16 mouse cellular contexts compared by ENCODE assay signal in the genomic region with DNA sequence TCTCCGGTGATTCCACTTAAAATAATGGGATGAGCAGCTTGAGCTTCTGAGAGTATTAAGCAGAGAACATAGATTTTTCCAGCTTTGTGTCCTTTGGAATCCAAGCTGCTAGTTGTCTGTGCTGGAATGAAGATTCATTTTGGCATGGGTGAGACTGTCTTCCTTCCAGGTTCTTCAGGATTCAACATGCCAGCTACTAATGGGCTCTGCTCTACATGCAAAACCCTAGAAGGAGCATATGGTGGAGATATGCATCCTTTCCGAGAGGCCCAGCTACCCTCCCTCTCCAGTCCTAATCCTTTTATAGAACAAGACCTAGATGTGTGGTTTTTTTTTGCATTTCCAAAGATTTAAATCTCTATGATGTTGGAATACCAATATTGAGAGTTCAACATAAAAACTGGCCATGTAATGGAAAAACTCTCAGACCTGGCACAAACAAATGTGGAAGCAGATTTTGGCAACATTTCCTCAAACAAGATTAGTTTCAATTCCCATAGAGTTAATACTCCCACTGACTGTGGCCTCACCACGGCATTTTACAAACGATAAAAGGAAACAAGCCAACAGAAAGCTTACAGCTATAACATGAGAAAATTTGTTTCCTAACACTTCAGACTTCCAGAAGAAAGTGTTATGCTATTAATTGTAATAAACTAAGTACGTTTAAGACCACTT.
A peak's percentile ranks its signal among the peaks of the same experiment; 100 is the strongest.
DNase-seq lines count a peak whose midpoint lies in the region; ATAC-seq lines count a peak whose summit lies in the region.
"Had no signal": no experiment of that assay in that cellular context is flagged by ENCODE, and none has a peak within 500 bp of the region (broad histone marks: within the 10 kb centered on the region; RNA-seq: fewer than 3 reads in every experiment).

No protein-coding gene starts in this region.

- H3K36me3 ChIP-seq in forebrain, embryonic 14.5 days (ENCODE audit: control insufficient read depth, insufficient read depth, low read length) = no peaks in the 10 kb centered on the region
- H3K36me3 ChIP-seq in forebrain, embryonic 12.5 days (replicated peaks) = no peaks in the 10 kb centered on the region
- H3K36me3 ChIP-seq in forebrain, embryonic 16.5 days (ENCODE audit: control insufficient read depth, insufficient read depth) = no peaks in the 10 kb centered on the region
- H3K36me3 ChIP-seq: embryonic facial prominence, embryonic 15.5 days; hindbrain, embryonic 13.5 days; liver, embryonic 15.5 days; midbrain, embryonic 15.5 days had no signal

- no peak overlapping the region for H3K27ac ChIP-seq in forebrain, embryonic 14.5 days (ENCODE audit: low read depth, low read length)
- H3K27ac ChIP-seq in forebrain, embryonic 12.5 days = no peak overlapping the region
- H3K27ac ChIP-seq in forebrain, embryonic 16.5 days (ENCODE audit: low read length) = no peak overlapping the region
- H3K27ac ChIP-seq: embryonic facial prominence, embryonic 15.5 days; hindbrain, embryonic 13.5 days; liver, embryonic 15.5 days; midbrain, embryonic 15.5 days had no signal

- no peak overlapping the region for H3K4me3 ChIP-seq in forebrain, embryonic 14.5 days (ENCODE audit: low read depth, low read length)
- no peak overlapping the region for H3K4me3 ChIP-seq in forebrain, embryonic 12.5 days (replicated peaks)
- no peak overlapping the region for H3K4me3 ChIP-seq in forebrain, embryonic 16.5 days (replicated peaks; ENCODE audit: low read length)
- H3K4me3 ChIP-seq: embryonic facial prominence, embryonic 15.5 days; hindbrain, embryonic 13.5 days; liver, embryonic 15.5 days; megakaryocyte, embryonic 14.5 days; midbrain, embryonic 15.5 days had no signal

- no peak overlapping the region for H3K9ac ChIP-seq in forebrain, embryonic 14.5 days (ENCODE audit: low read length)
- no peak overlapping the region for H3K9ac ChIP-seq in forebrain, embryonic 12.5 days
- no peak overlapping the region for H3K9ac ChIP-seq in forebrain, embryonic 16.5 days (replicated peaks; ENCODE audit: low read depth, low read length)
- H3K9ac ChIP-seq: embryonic facial prominence, embryonic 15.5 days; hindbrain, embryonic 13.5 days; liver, embryonic 15.5 days; midbrain, embryonic 15.5 days had no signal

- H3K27me3 ChIP-seq in forebrain, embryonic 14.5 days (replicated peaks; ENCODE audit: control insufficient read depth, insufficient read depth, low read length) = no peaks in the 10 kb centered on the region
- H3K27me3 ChIP-seq in forebrain, embryonic 12.5 days = no peaks in the 10 kb centered on the region
- no peaks in the 10 kb centered on the region for H3K27me3 ChIP-seq in forebrain, embryonic 16.5 days (replicated peaks; ENCODE audit: control insufficient read depth, insufficient read depth, low read length)
- H3K27me3 ChIP-seq: embryonic facial prominence, embryonic 15.5 days; hindbrain, embryonic 13.5 days; liver, embryonic 15.5 days; megakaryocyte, embryonic 14.5 days; midbrain, embryonic 15.5 days had no signal

- ATAC-seq in forebrain, embryonic 14.5 days = peak; percentile 55; the same call in 1 of the 2 replicates
- ATAC-seq in forebrain, embryonic 12.5 days (ENCODE audit: low FRiP score) = no peak
- peak; percentile 75 for ATAC-seq in forebrain, embryonic 16.5 days
- ATAC-seq: intestine, embryonic 16.5 days; lung, postnatal 0 days; midbrain, embryonic 15.5 days had no signal

- H3K4me1 ChIP-seq in forebrain, embryonic 14.5 days (ENCODE audit: control insufficient read depth, insufficient read depth, low read length) = no peaks in the 10 kb centered on the region
- H3K4me1 ChIP-seq in forebrain, embryonic 12.5 days = no peaks in the 10 kb centered on the region
- H3K4me1 ChIP-seq in forebrain, embryonic 16.5 days (replicated peaks; ENCODE audit: control insufficient read depth, insufficient read depth, low read length) = peaks cover 4% of the 10 kb centered on the region
- H3K4me1 ChIP-seq: hindbrain, embryonic 13.5 days; liver, embryonic 15.5 days; midbrain, embryonic 15.5 days had no signal

- peak; percentile 64 for DNase-seq in forebrain, embryonic 14.5 days (ENCODE audit: low spot score)
- peak; percentile 49 for DNase-seq in brain, adult 2 months (ENCODE audit: low read depth, low spot score)
- DNase-seq in cerebellum, adult 8-10 months = peak; percentile 3
- DNase-seq in T-cell, adult 2 months (ENCODE audit: low spot score) = no peak
- no peak for DNase-seq in urinary bladder, postnatal 10 days (ENCODE audit: low spot score)
- DNase-seq: gastrocnemius, postnatal 10 days; thymus, adult 18-20 months had no signal

- H3K4me2 ChIP-seq in forebrain, embryonic 14.5 days (ENCODE audit: low read length) = no peak overlapping the region
- no peak overlapping the region for H3K4me2 ChIP-seq in forebrain, embryonic 12.5 days
- no peak overlapping the region for H3K4me2 ChIP-seq in forebrain, embryonic 16.5 days (ENCODE audit: low read length)
- H3K4me2 ChIP-seq: embryonic facial prominence, embryonic 15.5 days; hindbrain, embryonic 13.5 days; liver, embryonic 15.5 days; midbrain, embryonic 15.5 days had no signal

- 63% methylated on average over 5 of the region's 5 CpGs for WGBS in forebrain, embryonic 14.5 days
- WGBS in forebrain, embryonic 12.5 days = 80% methylated on average over 5 of the region's 5 CpGs
- WGBS in forebrain, embryonic 16.5 days = 55% methylated on average over 5 of the region's 5 CpGs

- no peaks in the 10 kb centered on the region for H3K9me3 ChIP-seq in forebrain, embryonic 14.5 days (replicated peaks; ENCODE audit: control insufficient read depth, low read length)
- H3K9me3 ChIP-seq in forebrain, embryonic 12.5 days = no peaks in the 10 kb centered on the region
- H3K9me3 ChIP-seq in forebrain, embryonic 16.5 days (ENCODE audit: control insufficient read depth, low read length) = no peaks in the 10 kb centered on the region
- H3K9me3 ChIP-seq: embryonic facial prominence, embryonic 15.5 days; hindbrain, embryonic 13.5 days; liver, embryonic 15.5 days; megakaryocyte, embryonic 14.5 days; midbrain, embryonic 15.5 days had no signal

Comparison
In these comparisons a context has a peak if more than half of its experiments do, and no peak if none do; other contexts are left out.
1. DNase-seq: peak in forebrain, embryonic 14.5 days (single experiment), brain, adult 2 months (single experiment) and cerebellum, adult 8-10 months (single experiment); none in T-cell, adult 2 months (single experiment) and urinary bladder, postnatal 10 days (single experiment).